Mouse (Mus musculus): ENCODE measurements around the gene Wdr66.

The Wdr66 gene

GRCm38 (mm10) chr5:123310221-123310620, 58.3 kb downstream of the Wdr66 start:
- intact Hi-C loops (cut with DNase I): no loop called here

- intact Hi-C loops (cut with DNase I): no loop called here
These were observed 61.2 kb downstream of the Wdr66 start for GRCm38 (mm10) chr5:123313058-123313630.

GRCm38 (mm10) chr5:123313851-123314380, 62.0 kb downstream of the Wdr66 start:
- intact Hi-C loops (cut with DNase I): no loop called here

GRCm38 (mm10) chr5:123315219-123315866, 63.4 kb downstream of the Wdr66 start:
- intact Hi-C loops (cut with DNase I): no loop called here

- intact Hi-C loops (cut with DNase I): no loop called here
These were observed 66.1 kb downstream of the Wdr66 start for GRCm38 (mm10) chr5:123317992-123318391.

GRCm38 (mm10) chr5:123320136-123320535, 68.2 kb downstream of the Wdr66 start:
- intact Hi-C loops (cut with DNase I): no loop called here

- intact Hi-C loops (cut with DNase I): no loop called here
These were observed 72.3 kb downstream of the Wdr66 start for GRCm38 (mm10) chr5:123324242-123324641.

GRCm38 (mm10) chr5:123326006-123326750, 74.3 kb downstream of the Wdr66 start:
- intact Hi-C loops (cut with DNase I): no loop called here

GRCm38 (mm10) chr5:123326751-123327148, 74.8 kb downstream of the Wdr66 start:
- intact Hi-C loops (cut with DNase I): no loop called here

- intact Hi-C loops (cut with DNase I): no loop called here
These were observed 75.8 kb downstream of the Wdr66 start for GRCm38 (mm10) chr5:123327686-123328085.

- intact Hi-C loops (cut with DNase I): no loop called here
These were observed 81.7 kb downstream of the Wdr66 start for GRCm38 (mm10) chr5:123333566-123333965.

- intact Hi-C loops (cut with DNase I): no loop called here
These were observed 84.5 kb downstream of the Wdr66 start for GRCm38 (mm10) chr5:123336205-123336961.

GRCm38 (mm10) chr5:123338463-123338862, 86.6 kb downstream of the Wdr66 start:
- intact Hi-C loops (cut with DNase I): no loop called here

GRCm38 (mm10) chr5:123343707-123344627, 92.1 kb downstream of the Wdr66 start, which contains the start of gene Bcl7a:
Gene Bcl7a (plus strand): TSS chr5:123343834.
- intact Hi-C loops (cut with DNase I): no loop called here

GRCm38 (mm10) chr5:123344628-123344962, 92.7 kb downstream of the Wdr66 start:
- intact Hi-C loops (cut with DNase I): no loop called here

GRCm38 (mm10) chr5:123344963-123345852, 93.3 kb downstream of the Wdr66 start:
- intact Hi-C loops (cut with DNase I): no loop called here

GRCm38 (mm10) chr5:123345853-123346654, 94.2 kb downstream of the Wdr66 start:
- intact Hi-C loops (cut with DNase I): no loop called here

- intact Hi-C loops (cut with DNase I): no loop called here
These were observed 94.9 kb downstream of the Wdr66 start for GRCm38 (mm10) chr5:123346701-123347270.
